Mouse (Mus musculus) layer of hippocampus, adult 2 months (tissue): ENCODE measurements around the gene Gm49358. TPM values are rescaled to one million over a fixed set of nuclear protein-coding genes. Genes with fewer than 3 reads are reported as not detected.

Experiments
- DNase-seq, 2 experiments: peaks; one replicate each; pipeline ENCODE4 v3.0.0; 2022; ENCODE audit warnings: low spot score in 2 of 2
- H3K27ac ChIP-seq: fragments of 200-600 bp; 2 replicates; pipeline ENCODE4 v1.8.1; 2022
- H3K4me3 ChIP-seq: fragments of 200-600 bp; 2 replicates; pipeline ENCODE4 v1.8.1; 2022; ENCODE audit warnings: mild to moderate bottlenecking
- CTCF ChIP-seq: fragments of 200-600 bp; conservative IDR thresholded peaks from 2 replicates; pipeline ENCODE4 v1.8.1; 2022; ENCODE audit warnings: antibody characterized with exemption, mild to moderate bottlenecking, moderate library complexity
- total RNA-seq, 2 experiments: library from RNA; stranded (reverse); gene quantifications; 2 replicates each; pipeline ENCODE4 v1.2.3; 2021

Gene Gm49358
- total RNA-seq, 2 experiments from 2014 or later: 42.5 to 54.0 TPM

DNA sequence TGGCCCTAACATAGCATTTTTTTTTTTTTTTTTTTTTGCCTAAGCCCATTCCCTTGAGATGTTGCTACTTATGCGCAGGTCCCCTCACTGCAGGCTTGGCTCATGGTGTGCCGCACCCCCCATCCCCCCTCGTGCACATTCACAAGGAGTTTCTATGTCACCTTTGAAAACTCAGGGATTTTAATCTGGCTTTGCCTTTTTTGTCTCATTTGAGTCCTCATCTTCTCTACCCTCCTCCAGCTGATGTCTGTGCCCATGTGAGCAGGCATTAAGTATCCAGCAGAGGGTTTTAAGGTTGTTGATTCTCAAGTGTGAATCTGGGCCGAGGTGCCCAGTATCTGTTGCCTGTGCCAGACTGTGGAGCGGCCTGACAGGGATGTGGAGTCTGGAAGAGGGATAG, 17.9 kb downstream of the Gm49358 start:
- TF ChIP-seq CTCF: no peak

DNA sequence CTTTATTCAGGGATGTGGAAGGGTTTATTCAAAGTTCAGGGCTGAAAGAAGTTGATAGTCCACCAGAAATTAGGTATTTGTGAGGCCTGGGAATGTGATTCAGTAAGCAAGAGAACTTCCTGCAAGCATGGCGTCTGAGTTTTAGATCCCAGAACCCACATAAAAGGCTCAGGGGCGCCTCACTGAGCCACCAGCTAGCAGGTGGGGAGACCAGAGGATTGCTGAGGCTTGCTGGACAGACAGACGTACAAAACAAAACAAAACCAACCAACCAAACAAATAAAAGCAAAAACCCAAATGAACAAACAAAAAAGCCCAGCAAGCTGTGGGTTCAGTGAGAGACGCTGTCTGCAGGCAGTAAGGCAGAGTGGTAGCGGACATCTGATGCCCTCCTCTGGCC, 18.9 kb downstream of the Gm49358 start:
- H3K27ac ChIP-seq: no peak overlapping the region; the same call in 1 of the 2 replicates

More for the DNA sequence above, 17.9 kb downstream of the Gm49358 start:
- H3K4me3 ChIP-seq: peak overlapping the region; percentile 22; the same call in 1 of the 2 replicates
- peak in 1 of 2 experiments; percentile 7 for DNase-seq
- no peak overlapping the region for H3K27ac ChIP-seq

DNA sequence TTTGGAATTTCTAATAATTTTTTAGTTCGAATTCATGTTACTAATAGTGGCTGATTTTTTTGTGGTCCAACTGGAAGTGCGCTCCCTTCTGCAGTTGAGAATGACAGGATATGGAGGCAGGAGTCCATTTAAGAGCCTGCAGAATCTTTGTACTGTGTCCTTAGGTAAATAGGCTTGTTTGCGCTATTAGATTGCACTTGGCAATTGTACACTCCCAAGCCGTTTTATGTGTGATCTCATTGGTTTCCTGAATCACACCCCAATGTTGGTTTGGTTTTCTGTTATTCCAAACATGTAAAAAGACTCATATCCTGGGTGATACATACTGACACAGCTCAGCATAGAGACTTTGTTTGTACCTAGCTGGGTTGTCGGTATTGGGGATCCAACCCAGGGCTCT, 19.8 kb downstream of the Gm49358 start:
- peak in 1 of 2 experiments; percentile 4 for DNase-seq
- Histone ChIP-seq H3K27ac (peak overlapping the region; percentile 11; the same call in 1 of the 2 replicates), H3K4me3 (no peak overlapping the region)
- TF ChIP-seq CTCF: no peak

More for the DNA sequence above, 18.9 kb downstream of the Gm49358 start:
- TF ChIP-seq CTCF: no peak
- DNase-seq: peak in 1 of 2 experiments; percentile 8
- H3K4me3 ChIP-seq: no peak overlapping the region

DNA sequence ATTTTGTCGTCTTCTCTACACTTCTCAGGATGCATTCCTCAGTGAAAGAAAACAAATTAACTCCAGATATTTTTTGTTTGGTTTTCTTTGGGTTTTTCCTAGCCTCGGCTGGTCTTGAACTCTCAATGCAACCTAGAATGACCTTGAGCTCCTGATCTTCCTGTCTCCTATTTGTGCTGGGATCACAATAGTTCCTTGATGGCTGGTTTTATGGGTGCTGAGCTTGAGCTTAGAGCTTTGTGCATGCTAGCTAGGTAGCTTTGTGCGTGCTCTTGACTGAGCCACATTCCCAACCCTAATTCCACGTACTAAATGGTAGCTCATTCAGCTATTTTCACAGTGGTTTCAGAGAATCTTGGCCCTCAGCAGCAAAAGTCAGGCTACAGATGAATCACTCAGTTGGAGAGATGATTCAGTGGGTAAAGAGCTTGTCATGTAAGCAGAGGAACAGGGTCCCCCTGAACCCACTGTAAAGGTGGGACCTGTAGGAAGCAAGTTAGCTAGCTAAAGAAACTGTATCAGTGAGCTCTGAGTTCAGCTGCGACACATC, 20.4 kb downstream of the Gm49358 start:
- peak in 1 of 2 experiments; percentile 5 for DNase-seq
- Histone ChIP-seq H3K4me3 (no peak overlapping the region), H3K27ac (peak overlapping the region; percentile 11; the same call in 1 of the 2 replicates)
- no peak for TF ChIP-seq CTCF

DNA sequence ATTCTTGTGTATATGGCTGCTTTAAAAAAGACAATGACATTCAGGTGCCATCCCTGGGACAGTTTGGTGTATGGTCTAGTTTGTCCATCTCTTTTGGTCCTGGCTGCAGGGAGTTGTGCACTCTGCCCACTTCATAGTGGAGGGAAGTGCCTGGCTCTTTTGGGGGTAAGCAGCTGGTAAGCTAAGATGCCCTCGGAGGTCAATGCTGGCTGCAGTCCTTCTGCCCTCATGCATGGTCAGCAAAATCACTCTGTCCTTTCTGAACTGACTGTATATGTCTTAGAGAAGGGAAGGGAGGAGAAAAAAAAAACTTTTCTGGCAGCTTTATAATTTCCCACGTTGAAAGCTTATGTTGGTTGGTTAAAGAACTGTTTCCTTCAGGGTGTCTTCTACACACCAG, 21.6 kb downstream of the Gm49358 start:
- no peak for TF ChIP-seq CTCF
- no peak for DNase-seq
- H3K27ac ChIP-seq: no peak overlapping the region
- H3K4me3 ChIP-seq: no peak overlapping the region

DNA sequence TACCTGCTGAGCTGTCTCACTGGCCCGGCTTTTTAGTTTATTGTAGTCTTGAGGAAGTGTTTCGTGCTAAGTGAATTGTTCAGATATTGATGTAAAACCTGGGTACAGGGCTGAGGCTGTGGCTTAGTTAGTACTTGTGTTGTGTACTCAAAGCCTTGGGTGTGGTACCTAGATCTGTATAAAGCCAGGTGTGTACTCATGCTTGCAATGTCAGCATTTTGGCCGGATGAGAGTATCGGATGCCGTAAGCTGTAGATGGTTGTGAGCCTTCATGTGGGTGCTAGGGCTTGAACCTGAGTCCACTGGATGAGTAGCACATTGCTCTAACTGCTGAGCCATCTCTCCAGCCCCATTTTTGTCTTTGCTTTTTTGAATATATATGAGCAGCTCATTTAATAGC, 22.3 kb downstream of the Gm49358 start:
- no peak overlapping the region for H3K4me3 ChIP-seq
- DNase-seq: no peak
- no peak overlapping the region for H3K27ac ChIP-seq
- TF ChIP-seq CTCF: no peak

DNA sequence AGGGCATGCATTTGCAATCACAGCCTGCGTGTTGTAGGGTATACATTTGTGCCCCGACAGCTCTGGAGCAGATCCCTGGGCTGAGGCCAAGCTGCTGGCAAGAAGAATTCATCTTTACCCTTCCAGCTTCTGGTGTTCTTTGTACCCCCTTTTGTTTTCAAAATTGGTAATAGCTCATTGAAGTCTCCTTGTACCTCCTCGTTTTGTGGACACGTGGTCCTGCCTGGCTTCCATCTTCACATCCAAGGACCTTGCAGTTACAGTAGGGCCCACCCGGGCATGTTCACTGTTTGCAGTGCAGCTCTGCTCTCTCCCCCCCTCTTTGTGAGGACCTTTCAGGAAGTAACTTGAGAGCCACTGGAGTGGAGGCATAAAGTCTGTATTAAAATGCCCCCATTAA, 24.4 kb downstream of the Gm49358 start:
- DNase-seq: no peak
- H3K27ac ChIP-seq: peak overlapping the region; percentile 70
- TF ChIP-seq CTCF: no peak

DNA sequence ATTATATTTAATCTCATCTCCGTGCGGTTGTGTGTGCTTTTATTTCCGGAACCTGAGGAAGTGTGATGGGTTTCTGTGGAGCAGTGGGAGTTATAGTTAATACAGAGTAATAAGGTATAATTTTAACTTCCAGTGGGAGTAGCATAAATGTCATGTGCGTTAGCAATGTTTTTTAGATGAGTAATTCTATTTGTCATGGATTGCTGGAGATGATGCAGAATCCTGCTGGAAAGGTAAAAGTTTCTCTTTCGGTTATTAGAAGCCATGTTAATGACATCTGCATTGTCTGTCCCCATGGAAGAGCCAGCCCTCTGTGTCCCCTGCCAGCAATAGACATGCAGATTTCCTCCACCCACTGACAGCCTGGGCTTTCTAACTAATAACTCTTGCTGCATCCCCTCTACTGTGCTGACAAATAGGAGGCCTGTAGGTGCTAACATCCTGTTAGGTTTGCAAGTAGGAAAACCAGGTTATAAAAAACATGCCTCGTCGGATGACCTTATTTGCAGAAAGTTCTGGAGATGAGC, 25.4 kb downstream of the Gm49358 start:
- Histone ChIP-seq H3K27ac (peak overlapping the region; percentile 70), H3K4me3 (no peak overlapping the region)
- peak; percentile 58 to 60 for DNase-seq
- TF ChIP-seq CTCF: no peak

More for the DNA sequence above, 24.4 kb downstream of the Gm49358 start:
- H3K4me3 ChIP-seq: no peak overlapping the region

DNA sequence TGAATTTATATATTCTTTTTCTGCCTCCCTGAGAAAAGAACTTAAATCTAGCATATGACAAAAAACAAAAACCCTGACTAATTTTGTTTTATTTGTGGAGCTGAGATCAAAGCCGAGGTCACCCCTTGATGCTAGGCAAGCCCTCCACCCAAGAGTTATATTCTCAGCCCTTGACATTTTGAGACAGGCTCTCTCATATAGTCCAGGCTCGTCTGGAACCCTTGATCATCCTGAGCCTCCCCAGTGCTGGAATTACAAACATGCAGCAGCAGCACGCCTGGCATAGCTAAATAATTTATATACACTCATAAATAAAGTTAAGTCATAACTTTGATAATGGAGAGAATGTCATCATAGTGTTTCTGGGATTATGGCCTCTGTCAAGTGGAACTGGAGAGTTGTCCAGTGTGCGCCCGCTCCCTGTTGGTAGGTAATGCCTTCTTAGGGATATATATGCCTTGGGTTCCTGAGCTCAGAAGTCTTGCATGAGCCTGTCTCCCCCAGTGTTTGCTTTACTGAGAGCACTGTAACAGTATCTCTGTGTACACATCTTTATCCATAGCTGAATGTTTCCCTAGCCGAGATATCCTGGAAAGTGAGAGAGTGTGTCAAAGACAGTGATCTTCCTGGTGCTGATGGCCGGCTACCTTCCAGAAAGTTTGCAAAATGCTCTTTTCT, 27.9 kb downstream of the Gm49358 start:
- peak overlapping the region; percentile 57; the same call in 1 of the 2 replicates for H3K27ac ChIP-seq
- no peak for DNase-seq
- TF ChIP-seq CTCF: no peak
- no peak overlapping the region for H3K4me3 ChIP-seq

DNA sequence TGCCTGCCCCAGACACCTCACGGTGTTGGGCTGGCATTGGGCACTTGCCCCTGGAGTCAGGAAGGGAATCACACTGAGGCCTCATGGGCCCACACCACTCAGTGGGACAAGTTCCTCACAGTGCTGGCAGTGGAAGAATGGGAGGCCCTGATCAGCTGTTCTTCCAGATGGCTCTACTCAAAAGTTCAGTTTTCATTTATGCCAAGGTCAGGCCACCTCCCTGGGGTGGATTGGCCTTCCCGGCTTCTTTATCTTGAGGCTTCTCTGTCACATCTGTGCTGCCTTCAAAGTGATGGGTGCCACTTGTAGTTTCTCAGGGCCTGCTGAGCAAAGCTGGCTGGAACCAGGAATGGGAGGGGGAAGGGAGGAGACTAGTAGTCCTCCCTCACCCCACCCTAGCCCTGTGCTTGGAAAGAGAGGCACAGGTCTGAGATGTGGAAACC, 29.8 kb downstream of the Gm49358 start:
- no peak for TF ChIP-seq CTCF
- Histone ChIP-seq H3K27ac (peak overlapping the region; percentile 46; the same call in 1 of the 2 replicates), H3K4me3 (no peak overlapping the region)
- DNase-seq: no peak

DNA sequence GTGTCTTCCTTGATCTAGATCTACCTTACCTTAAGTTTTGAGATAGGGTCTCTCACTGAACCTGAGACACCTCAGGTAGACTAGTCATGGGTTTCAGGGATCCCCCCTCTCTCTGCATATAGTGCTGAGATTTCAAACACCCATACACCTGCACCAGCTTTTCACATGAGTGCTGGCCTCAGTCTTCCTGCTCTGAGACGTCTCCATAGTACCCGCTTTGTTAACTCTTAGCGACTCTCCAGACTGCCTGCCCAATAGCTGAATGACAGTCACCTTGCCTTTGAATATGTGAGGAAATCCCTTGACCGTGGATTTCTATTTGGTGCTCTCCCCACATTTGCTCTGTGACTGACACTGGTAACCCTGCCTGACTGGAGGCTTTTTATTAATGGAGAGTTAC, 30.4 kb downstream of the Gm49358 start:
- no peak for DNase-seq
- TF ChIP-seq CTCF: no peak
- Histone ChIP-seq H3K4me3 (no peak overlapping the region), H3K27ac (peak overlapping the region; percentile 70; the same call in 1 of the 2 replicates)

DNA sequence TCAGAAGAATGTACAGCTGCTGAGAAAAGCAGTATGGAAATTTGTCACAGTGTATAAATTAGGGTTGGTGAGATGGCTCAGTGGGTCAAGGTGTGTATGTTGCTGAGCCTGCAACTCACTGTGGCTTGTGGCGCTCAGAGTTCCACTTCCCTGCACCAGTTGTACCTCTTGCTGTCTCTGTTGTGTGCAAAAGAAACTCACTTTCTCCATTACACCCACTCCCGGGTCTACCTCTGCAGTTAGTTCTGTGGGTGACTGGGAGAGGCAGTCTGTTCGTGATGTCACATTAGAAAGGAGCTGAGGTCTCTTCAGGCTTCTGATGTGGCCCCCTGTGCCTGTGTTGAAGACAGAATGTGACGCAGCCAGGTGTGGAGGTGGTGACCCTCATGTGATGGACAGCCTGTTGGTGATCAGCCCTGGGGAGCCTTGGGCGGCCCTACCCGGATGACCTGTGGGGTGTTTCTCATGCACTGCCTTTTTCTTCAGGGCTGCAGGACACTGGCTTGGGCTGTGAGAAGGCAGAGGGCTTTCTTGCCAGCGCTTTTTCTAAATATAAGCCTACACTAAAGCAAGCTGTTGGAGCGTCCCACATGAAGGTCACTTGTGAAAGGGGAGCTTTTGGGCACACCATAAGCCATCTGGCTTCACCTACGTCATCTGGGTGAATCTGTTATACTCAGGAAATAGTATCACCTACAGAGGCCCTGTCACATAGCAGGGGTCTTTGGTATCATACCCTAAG, 31.2 kb downstream of the Gm49358 start:
- no peak for TF ChIP-seq CTCF
- H3K4me3 ChIP-seq: no peak overlapping the region

More for the DNA sequence above, 31.2 kb downstream of the Gm49358 start:
- no peak for DNase-seq
- H3K27ac ChIP-seq: peak overlapping the region; percentile 70
